7 mouse cellular contexts compared by ENCODE assay signal in the genomic region with DNA sequence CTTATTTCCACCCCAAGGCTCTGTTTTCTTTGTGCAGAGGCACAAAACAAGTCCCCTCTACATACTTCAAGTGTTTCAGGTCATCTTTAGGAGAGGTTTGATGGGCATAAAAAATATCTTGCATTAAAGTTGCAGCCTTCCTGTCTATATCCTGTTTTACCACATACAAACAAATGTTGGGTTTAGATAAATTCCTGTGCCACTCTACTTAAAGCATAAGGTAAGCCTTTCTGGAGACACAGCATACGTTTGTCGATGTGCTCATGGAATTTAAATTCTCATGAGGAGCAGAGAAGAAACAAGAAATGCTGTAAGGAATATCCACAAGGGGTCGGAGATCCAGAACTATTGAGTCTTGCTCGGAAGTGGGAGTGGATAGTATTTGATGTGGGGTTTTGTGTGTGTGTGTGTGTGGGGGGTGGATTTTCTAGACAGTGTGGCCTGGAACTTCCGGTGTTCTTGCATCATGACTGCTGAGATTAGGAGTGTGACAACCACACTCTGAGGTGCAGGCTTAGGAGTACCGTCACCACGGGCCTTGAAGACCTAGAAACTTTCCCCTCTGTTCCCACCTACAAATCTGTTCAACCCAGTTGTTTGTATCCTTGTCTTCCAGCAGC. TPM values are rescaled to one million over a fixed set of nuclear protein-coding genes. Genes with fewer than 3 reads are reported as not detected.
DNase-seq lines count a peak whose midpoint lies in the region; ATAC-seq and TF ChIP-seq lines count a peak whose summit lies in the region.

No protein-coding gene starts in this region.

- 92% methylated on average over 7 of the region's 7 CpGs for WGBS in neural tube, embryonic 11.5 days
- WGBS in forebrain, embryonic 15.5 days, result 92% methylated on average over 7 of the region's 7 CpGs
- 24% methylated on average over 7 of the region's 7 CpGs for WGBS in liver, embryonic 16.5 days (ENCODE audit: insufficient replicate concordance)
- WGBS in stomach, postnatal 0 days, result 74% methylated on average over 7 of the region's 7 CpGs

- no peak for ATAC-seq in neural tube, embryonic 11.5 days (ENCODE audit: insufficient read depth, low FRiP score, low TSS enrichment)
- no peak for ATAC-seq in forebrain, embryonic 15.5 days (replicated peaks)
- no peak for ATAC-seq in liver, embryonic 16.5 days (ENCODE audit: low read depth)
- ATAC-seq in stomach, postnatal 0 days (ENCODE audit: low FRiP score, low TSS enrichment), result no peak

- TF ChIP-seq CTCF in stomach, postnatal 0 days (IDR thresholded peaks at IDR 0.05; ENCODE audit: low read depth), result no peak

- peak overlapping the region; percentile 38; the same call in 1 of the 2 replicates for H3K4me2 ChIP-seq in neural tube, embryonic 11.5 days (ENCODE audit: low read depth)
- peak overlapping the region; percentile 45 for H3K4me2 ChIP-seq in forebrain, embryonic 15.5 days (replicated peaks)
- H3K4me2 ChIP-seq in liver, embryonic 16.5 days (ENCODE audit: low read depth, low read length), result peak overlapping the region; percentile 78
- H3K4me2 ChIP-seq in stomach, postnatal 0 days (replicated peaks; ENCODE audit: low read depth), result peak overlapping the region; percentile 54

- H3K36me3 ChIP-seq in neural tube, embryonic 11.5 days (ENCODE audit: control insufficient read depth, insufficient read depth, low read length), result peaks cover 3% of the 10 kb centered on the region
- H3K36me3 ChIP-seq in forebrain, embryonic 15.5 days, result peaks cover 18% of the 10 kb centered on the region
- peaks cover 3% of the 10 kb centered on the region; the same call in 1 of the 2 replicates for H3K36me3 ChIP-seq in liver, embryonic 16.5 days (ENCODE audit: control insufficient read depth, insufficient read depth)
- 0 out of 2 replicates have a peak, but pooled peaks cover 4% of the 10 kb centered on the region for H3K36me3 ChIP-seq in stomach, postnatal 0 days (ENCODE audit: control insufficient read depth, insufficient read depth, low read length)

- no peaks in the 10 kb centered on the region for H3K27me3 ChIP-seq in neural tube, embryonic 11.5 days (ENCODE audit: control insufficient read depth, insufficient read depth, low read length)
- H3K27me3 ChIP-seq in forebrain, embryonic 15.5 days, result no peaks in the 10 kb centered on the region
- H3K27me3 ChIP-seq in liver, embryonic 16.5 days (ENCODE audit: control insufficient read depth, insufficient read depth, low read depth, low read length), result no peaks in the 10 kb centered on the region
- H3K27me3 ChIP-seq in stomach, postnatal 0 days (ENCODE audit: control insufficient read depth, insufficient read depth, low read length), result no peaks in the 10 kb centered on the region

- no peak overlapping the region for H3K9ac ChIP-seq in neural tube, embryonic 11.5 days (ENCODE audit: low read length)
- H3K9ac ChIP-seq in forebrain, embryonic 15.5 days (replicated peaks), result no peak overlapping the region
- H3K9ac ChIP-seq in liver, embryonic 16.5 days (ENCODE audit: low read depth, low read length), result peak overlapping the region; percentile 64; the same call in 1 of the 2 replicates
- no peak overlapping the region for H3K9ac ChIP-seq in stomach, postnatal 0 days (ENCODE audit: low read length)

- H3K4me3 ChIP-seq in neural tube, embryonic 11.5 days (ENCODE audit: low read depth, low read length), result no peak overlapping the region
- peak overlapping the region; percentile 30 for H3K4me3 ChIP-seq in forebrain, embryonic 15.5 days
- peak overlapping the region; percentile 62 for H3K4me3 ChIP-seq in liver, embryonic 16.5 days (ENCODE audit: low read depth, low read length)
- peak overlapping the region; percentile 29 for H3K4me3 ChIP-seq in stomach, postnatal 0 days (ENCODE audit: low read depth, low read length)

- H3K4me1 ChIP-seq in neural tube, embryonic 11.5 days (ENCODE audit: control insufficient read depth, insufficient read depth, low read length), result peaks cover 3% of the 10 kb centered on the region; the same call in 1 of the 2 replicates
- H3K4me1 ChIP-seq in forebrain, embryonic 15.5 days, result peaks cover 21% of the 10 kb centered on the region
- H3K4me1 ChIP-seq in liver, embryonic 16.5 days (ENCODE audit: control insufficient read depth, low read depth, low read length), result peaks cover 26% of the 10 kb centered on the region
- peaks cover 4% of the 10 kb centered on the region for H3K4me1 ChIP-seq in stomach, postnatal 0 days (replicated peaks; ENCODE audit: control insufficient read depth, insufficient read depth)

- TF ChIP-seq EP300 in stomach, postnatal 0 days (optimal IDR thresholded peaks at IDR 0.05), result no peak

- no peaks in the 10 kb centered on the region for H3K9me3 ChIP-seq in neural tube, embryonic 11.5 days (ENCODE audit: control insufficient read depth, low read length)
- no peaks in the 10 kb centered on the region for H3K9me3 ChIP-seq in forebrain, embryonic 15.5 days
- no peaks in the 10 kb centered on the region for H3K9me3 ChIP-seq in liver, embryonic 16.5 days (replicated peaks; ENCODE audit: control insufficient read depth, low read length)
- no peaks in the 10 kb centered on the region for H3K9me3 ChIP-seq in stomach, postnatal 0 days (ENCODE audit: control insufficient read depth, low read length)

- H3K27ac ChIP-seq in neural tube, embryonic 11.5 days (ENCODE audit: low read depth, low read length), result no peak overlapping the region
- H3K27ac ChIP-seq in forebrain, embryonic 15.5 days (replicated peaks), result no peak overlapping the region
- H3K27ac ChIP-seq in liver, embryonic 16.5 days (ENCODE audit: low read length), result peak overlapping the region; percentile 11
- H3K27ac ChIP-seq in stomach, postnatal 0 days (replicated peaks), result peak overlapping the region; percentile 13; the same call in 1 of the 2 replicates

- DNase-seq in neural tube, embryonic 11.5 days (ENCODE audit: low spot score), result no peak
- DNase-seq in neural tube, embryonic 10.5 days (ENCODE audit: extremely low spot score, low spot score), result no peak
- DNase-seq in stomach, postnatal 0 days (ENCODE audit: low spot score), result no peak
- DNase-seq in cerebellum, adult 11-12 months, result no peak
- DNase-seq in Muller cell, postnatal 12 days (ENCODE audit: inconsistent ontology term), result no peak

RNA-seq across cellular contexts. Expression of a gene that starts 1.7 kb away (rescaled TPM):
- 15.5 and 17.9 TPM in 2 replicates for polyA plus RNA-seq in neural tube, embryonic 11.5 days (2014; fragmentation: Nextera tagmentation; extraction: Ambion mirVana)
- polyA plus RNA-seq in forebrain, embryonic 15.5 days (2015; fragmentation: Nextera tagmentation; extraction: Ambion mirVana), result 39.8 and 42.2 TPM in 2 replicates
- polyA plus RNA-seq in liver, embryonic 16.5 days (2015; fragmentation: Nextera tagmentation; extraction: Ambion mirVana), result 7.5 and 7.8 TPM in 2 replicates
- 9.6 and 10.1 TPM in 2 replicates for polyA plus RNA-seq in stomach, postnatal 0 days (2015; fragmentation: Nextera tagmentation; extraction: Ambion mirVana)

RNA-seq across cellular contexts. Expression of a gene that starts 1.7 kb away (rescaled TPM):
- 85.0 and 89.6 TPM in 2 replicates for polyA plus RNA-seq in neural tube, embryonic 11.5 days (2014; fragmentation: Nextera tagmentation; extraction: Ambion mirVana)
- polyA plus RNA-seq in forebrain, embryonic 15.5 days (2015; fragmentation: Nextera tagmentation; extraction: Ambion mirVana), result 105 and 108 TPM in 2 replicates
- 24.7 and 25.5 TPM in 2 replicates for polyA plus RNA-seq in liver, embryonic 16.5 days (2015; fragmentation: Nextera tagmentation; extraction: Ambion mirVana)
- polyA plus RNA-seq in stomach, postnatal 0 days (2015; fragmentation: Nextera tagmentation; extraction: Ambion mirVana), result 39.5 and 42.9 TPM in 2 replicates

RNA-seq across cellular contexts. Expression of a gene that starts 6.6 kb away (rescaled TPM):
- polyA plus RNA-seq in neural tube, embryonic 11.5 days (2014; fragmentation: Nextera tagmentation; extraction: Ambion mirVana), result 1.4 and 1.5 TPM in 2 replicates
- 2.5 and 3.6 TPM in 2 replicates for polyA plus RNA-seq in forebrain, embryonic 15.5 days (2015; fragmentation: Nextera tagmentation; extraction: Ambion mirVana)
- 9.3 and 9.6 TPM in 2 replicates for polyA plus RNA-seq in liver, embryonic 16.5 days (2015; fragmentation: Nextera tagmentation; extraction: Ambion mirVana)
- 5.0 and 5.3 TPM in 2 replicates for polyA plus RNA-seq in stomach, postnatal 0 days (2015; fragmentation: Nextera tagmentation; extraction: Ambion mirVana)

RNA-seq across cellular contexts. Expression of a gene that starts 11.3 kb away (rescaled TPM):
- 0.57 and 1.0 TPM in 2 replicates for polyA plus RNA-seq in neural tube, embryonic 11.5 days (2014; fragmentation: Nextera tagmentation; extraction: Ambion mirVana)
- polyA plus RNA-seq in forebrain, embryonic 15.5 days (2015; fragmentation: Nextera tagmentation; extraction: Ambion mirVana), result 0.74 and 1.1 TPM in 2 replicates
- 0.83 and 1.2 TPM in 2 replicates for polyA plus RNA-seq in liver, embryonic 16.5 days (2015; fragmentation: Nextera tagmentation; extraction: Ambion mirVana)
- 0.70 and 1.0 TPM in 2 replicates for polyA plus RNA-seq in stomach, postnatal 0 days (2015; fragmentation: Nextera tagmentation; extraction: Ambion mirVana)

RNA-seq across cellular contexts. Expression of a gene that starts 24.7 kb away (rescaled TPM):
- polyA plus RNA-seq in neural tube, embryonic 11.5 days (2014; fragmentation: Nextera tagmentation; extraction: Ambion mirVana), result 22.5 and 24.4 TPM in 2 replicates
- polyA plus RNA-seq in forebrain, embryonic 15.5 days (2015; fragmentation: Nextera tagmentation; extraction: Ambion mirVana), result 30.4 and 34.1 TPM in 2 replicates
- 0.19 and 0.20 TPM in 2 replicates for polyA plus RNA-seq in liver, embryonic 16.5 days (2015; fragmentation: Nextera tagmentation; extraction: Ambion mirVana)
- 1.7 and 2.2 TPM in 2 replicates for polyA plus RNA-seq in stomach, postnatal 0 days (2015; fragmentation: Nextera tagmentation; extraction: Ambion mirVana)

Comparison
In these comparisons a context has a peak if more than half of its experiments do, and no peak if none do; other contexts are left out.
1. H3K27ac ChIP-seq: peak in liver, embryonic 16.5 days (single experiment) and stomach, postnatal 0 days (single experiment); none in neural tube, embryonic 11.5 days (single experiment) and forebrain, embryonic 15.5 days (single experiment).
2. Peak in every context shown above with its lines, with median percentiles within 50 percentile points of each other: H3K4me2 ChIP-seq.